Mouse (Mus musculus) layer of hippocampus, postnatal 36 days (tissue): ENCODE results near the gene Xrcc6. TPM values are rescaled to one million over a fixed set of nuclear protein-coding genes. Genes with fewer than 3 reads are reported as not detected.

Source experiments
- DNase-seq, 2 experiments: peaks; one replicate each; pipeline ENCODE4 v3.0.0; 2022
- total RNA-seq, 2 experiments: library from RNA; stranded (reverse); gene quantifications; 2 replicates each; pipeline ENCODE4 v1.2.3; 2021

Gene Xrcc6
- total RNA-seq, result 10 to 100 TPM; 25.5 to 27.2 TPM

GRCm38 (mm10) chr15:81987646-81988045 lies at the start of gene Xrcc6:
TSS of gene Xrcc6 (plus strand) at chr15:81987835.
- DNase-seq, result no peak

GRCm38 (mm10) chr15:81938246-81938645 lies 49.4 kb upstream of the Xrcc6 start:
- DNase-seq, result peak in 1 of 2 experiments; percentile 50

- no peak for DNase-seq
Measured at GRCm38 (mm10) chr15:81939157-81939715, 48.4 kb upstream of the Xrcc6 start.

- DNase-seq, result no peak
Measured at GRCm38 (mm10) chr15:81939774-81940173, 47.9 kb upstream of the Xrcc6 start.

GRCm38 (mm10) chr15:81940219-81940618 lies 47.4 kb upstream of the Xrcc6 start:
- DNase-seq, result no peak

DNA sequence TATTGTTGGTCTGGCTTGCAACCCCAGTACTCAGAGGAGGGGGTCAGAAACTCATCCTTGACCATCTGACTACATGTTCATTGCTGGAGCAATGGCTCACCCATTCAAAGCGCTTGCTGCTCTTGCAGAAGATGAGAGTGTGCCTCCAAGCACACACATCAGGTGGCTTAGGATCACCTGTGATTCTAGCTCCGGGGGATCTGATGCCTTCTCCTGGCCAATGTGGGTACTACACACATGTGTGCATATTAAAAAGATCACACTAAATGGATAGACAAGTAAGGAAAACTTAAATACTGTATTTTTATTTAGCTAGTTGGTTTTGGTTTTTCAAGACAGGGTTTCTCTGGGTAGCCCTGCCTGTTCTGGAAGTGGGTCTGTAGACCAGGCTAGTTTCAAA lies 46.6 kb upstream of the Xrcc6 start:
- no peak for DNase-seq

DNA sequence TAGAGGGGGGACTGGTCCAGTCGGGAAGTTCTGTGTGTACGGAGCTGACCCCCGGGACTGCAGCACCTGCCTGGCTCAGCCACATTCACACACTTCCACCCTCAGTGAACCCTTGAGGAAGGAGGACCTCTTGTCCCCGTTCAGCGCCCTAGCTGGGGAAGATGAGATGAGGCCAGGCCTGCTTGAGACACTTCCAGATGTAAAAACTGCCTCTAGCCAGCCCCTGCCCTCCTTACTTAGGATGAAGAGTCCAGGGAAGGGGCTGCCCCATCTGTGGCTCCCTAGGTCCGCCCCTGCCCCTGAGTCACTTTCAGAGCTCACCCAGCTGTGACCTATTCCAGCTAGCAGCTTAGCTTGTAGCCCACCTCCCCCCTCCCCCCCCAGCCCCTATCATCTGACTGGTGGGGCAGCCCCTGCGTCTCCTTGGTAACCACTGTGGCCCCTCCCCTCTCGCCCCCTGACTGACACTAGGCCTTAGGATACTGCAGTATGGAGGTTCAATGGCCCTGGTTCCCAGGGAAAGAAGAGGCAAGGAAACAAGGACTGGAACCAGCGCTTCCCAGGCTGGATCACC lies 44.4 kb upstream of the Xrcc6 start:
- no peak for DNase-seq

- no peak for DNase-seq
Measured at GRCm38 (mm10) chr15:81949076-81949475, 38.6 kb upstream of the Xrcc6 start.

- DNase-seq, result no peak
Measured at GRCm38 (mm10) chr15:81949476-81950131, 38.0 kb upstream of the Xrcc6 start.

- no peak for DNase-seq
Measured at GRCm38 (mm10) chr15:81950716-81951115, 36.9 kb upstream of the Xrcc6 start.

GRCm38 (mm10) chr15:81951159-81951558 lies 36.5 kb upstream of the Xrcc6 start:
- no peak for DNase-seq

DNA sequence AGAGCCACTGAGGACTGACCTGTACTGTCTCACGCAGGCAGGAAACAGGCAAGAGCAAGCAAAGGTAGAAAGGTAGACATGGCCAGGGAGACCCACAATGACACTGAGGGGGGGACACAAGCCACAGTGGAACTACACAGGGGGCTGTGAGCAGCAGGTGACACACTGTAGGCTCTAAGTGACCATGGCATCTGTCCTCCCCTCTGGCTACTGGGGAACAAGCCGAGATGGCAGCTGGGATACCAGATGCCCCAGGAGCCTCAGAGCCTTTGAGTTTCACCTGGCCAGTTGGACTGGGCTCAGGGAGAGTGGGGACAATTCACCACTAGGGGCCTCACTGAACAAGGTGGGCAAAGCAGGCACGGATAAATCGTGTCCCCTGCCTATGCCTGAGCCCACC lies 35.3 kb upstream of the Xrcc6 start:
- DNase-seq, result no peak

GRCm38 (mm10) chr15:81954151-81954583 lies 33.5 kb upstream of the Xrcc6 start:
- DNase-seq, result no peak

- no peak for DNase-seq
Measured at GRCm38 (mm10) chr15:81954716-81955115, 32.9 kb upstream of the Xrcc6 start.

- no peak for DNase-seq
Measured at GRCm38 (mm10) chr15:81955414-81955813, 32.2 kb upstream of the Xrcc6 start.

DNA sequence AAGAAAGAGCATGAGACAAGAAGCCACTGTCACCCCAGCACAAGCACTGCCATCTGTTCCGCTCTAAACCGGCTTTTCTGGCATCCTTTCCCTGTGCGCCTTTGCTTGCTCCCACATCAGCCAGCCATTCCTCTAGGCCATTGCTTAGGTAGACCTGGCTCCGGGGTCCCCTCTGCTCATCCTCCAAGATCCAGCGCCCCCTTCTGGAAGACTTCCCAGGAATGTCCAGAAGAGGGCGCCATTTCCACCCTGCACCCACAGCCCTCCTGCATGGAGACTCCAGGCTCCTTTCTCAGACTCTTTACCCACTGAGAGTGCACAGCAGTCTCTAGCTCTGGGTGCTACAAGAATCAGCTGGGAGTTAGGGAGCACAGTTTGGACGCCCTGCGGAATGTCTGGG lies 31.2 kb upstream of the Xrcc6 start:
- peak; percentile 48 to 59 for DNase-seq

- DNase-seq, result no peak
Measured at GRCm38 (mm10) chr15:81957598-81957997, 30.0 kb upstream of the Xrcc6 start.

- DNase-seq, result no peak
Measured at GRCm38 (mm10) chr15:81958906-81959305, 28.7 kb upstream of the Xrcc6 start.

GRCm38 (mm10) chr15:81960171-81961077 lies 27.2 kb upstream of the Xrcc6 start, which contains the start of gene Pmm1:
TSS of gene Pmm1 (minus strand) at chr15:81960930.
- peak; percentile 96 for DNase-seq

DNA sequence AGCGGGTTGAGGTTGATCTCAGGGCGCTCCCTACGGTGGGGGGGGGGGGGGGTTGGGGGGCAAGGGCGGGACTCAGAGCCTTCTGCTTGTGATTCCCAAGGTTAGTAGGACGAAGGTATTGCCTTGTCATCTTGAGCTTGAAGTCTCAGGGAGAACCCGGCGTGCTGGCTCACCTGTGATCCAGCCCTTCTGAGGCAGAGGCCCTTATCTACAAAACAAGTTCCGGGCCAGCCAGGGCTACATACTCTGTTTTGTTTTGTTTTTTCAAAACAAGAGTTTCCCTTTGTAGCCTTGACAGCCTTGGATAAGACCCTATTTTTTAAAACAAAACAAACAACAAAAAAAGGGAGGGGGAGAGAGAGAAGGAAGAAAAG lies 26.6 kb upstream of the Xrcc6 start:
- DNase-seq, result no peak

GRCm38 (mm10) chr15:81964262-81964661 lies 23.4 kb upstream of the Xrcc6 start:
- DNase-seq, result no peak

DNA sequence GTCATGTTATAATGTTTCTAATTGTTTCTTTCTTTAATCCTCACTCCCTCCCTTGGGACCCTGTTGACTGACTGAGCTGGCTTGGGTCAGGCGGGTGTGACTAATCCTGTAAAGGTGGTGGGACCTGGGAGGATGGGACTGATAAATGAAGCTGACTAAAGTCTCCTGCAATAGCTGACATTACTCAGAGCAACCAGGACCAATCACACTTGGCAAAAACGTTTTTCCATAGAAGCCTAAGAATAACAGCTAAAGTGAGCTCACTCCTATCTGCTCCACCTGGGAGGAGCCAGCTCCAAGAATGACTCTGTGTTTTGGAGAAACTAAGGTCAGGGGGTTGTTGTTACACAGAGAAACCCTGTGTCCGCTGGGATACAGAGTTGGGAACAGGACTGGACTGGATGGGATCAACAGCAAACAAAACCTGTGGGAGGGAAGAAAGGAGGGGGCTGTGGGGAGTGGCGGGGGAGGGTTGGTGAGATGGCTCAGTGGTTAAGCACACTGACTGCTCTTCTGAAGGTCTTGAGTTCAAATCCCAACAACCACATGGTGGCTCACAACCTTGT lies 22.6 kb upstream of the Xrcc6 start:
- DNase-seq, result no peak
